Mouse (Mus musculus): ENCODE measurements around the gene Kat8. TPM values are rescaled to one million over a fixed set of nuclear protein-coding genes. Genes with fewer than 3 reads are reported as not detected.
A peak's percentile ranks its signal among the peaks of the same experiment; 100 is the strongest.

The Kat8 gene
- polyA plus RNA-seq, 1 experiment from 2014 or later = 37.8 TPM

DNA sequence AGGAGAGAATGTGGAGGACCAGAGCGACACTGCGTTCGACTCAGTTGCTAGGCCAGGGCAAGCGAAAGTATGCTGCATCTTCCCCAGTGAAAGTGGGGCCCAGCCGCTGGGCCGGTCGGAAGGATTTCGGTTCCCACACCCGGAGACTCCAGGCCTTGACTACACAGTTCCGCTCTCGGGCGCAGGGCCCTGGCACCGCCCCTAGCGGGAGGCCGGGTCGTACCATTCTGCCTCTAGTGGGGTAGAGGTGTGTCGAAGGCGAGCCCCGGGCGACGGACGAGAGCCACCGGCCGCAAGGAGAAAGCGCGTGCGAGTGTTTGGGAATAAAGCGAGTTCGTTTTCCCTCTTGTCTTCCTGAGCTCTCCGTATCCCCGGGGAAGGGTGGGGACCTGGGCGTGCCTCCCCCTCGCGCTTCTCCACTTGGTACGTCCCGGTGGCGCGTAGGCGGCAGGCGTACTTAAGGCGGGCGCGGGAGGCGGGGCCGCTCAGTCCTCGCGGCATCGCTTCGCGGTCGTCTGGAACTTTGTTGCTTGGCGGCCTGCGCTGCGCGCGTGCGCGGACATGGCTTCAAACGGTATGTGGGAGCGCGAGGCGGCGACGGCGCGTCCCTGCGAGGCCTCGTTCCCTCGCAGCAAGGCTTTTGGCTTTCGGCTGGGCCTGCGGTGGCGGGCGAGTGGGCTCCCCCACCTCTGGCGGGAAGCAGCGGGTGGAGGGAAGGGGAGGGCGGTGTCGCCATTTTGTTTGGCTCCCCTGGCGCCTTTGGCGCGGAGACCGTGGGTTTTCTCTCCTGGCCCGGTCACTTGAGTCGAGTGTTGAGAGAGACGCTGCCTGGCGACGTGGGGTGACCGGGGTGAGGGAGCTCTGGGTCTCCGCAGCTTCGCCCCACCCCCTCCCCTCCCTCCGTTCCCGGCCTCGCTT lies 54.9 kb downstream of the Kat8 start, which contains the start of gene Fus:
Gene Fus, plus strand, starts transcription at position 454 of the 918 bp plus-strand sequence.
- WGBS = under 1% methylated on average over 88 of the region's 92 CpGs
- peaks cover 22% of the 10 kb centered on the region for H3K36me3 ChIP-seq
- no peaks in the 10 kb centered on the region for H3K27me3 ChIP-seq
- peaks cover 7% of the 10 kb centered on the region; the same call in 1 of the 2 replicates for H3K4me1 ChIP-seq
- H3K9me3 ChIP-seq = no peaks in the 10 kb centered on the region
- H3K4me2 ChIP-seq = peak within 1 kb of the TSS; percentile 62
- peak within 1 kb of the TSS; percentile 97 for H3K27ac ChIP-seq
- peak; percentile 92 for ATAC-seq (ENCODE audit: insufficient number of reproducible peaks, low FRiP score, low TSS enrichment, low read depth)
- H3K4me3 ChIP-seq = peak within 1 kb of the TSS; percentile 72
- H3K9ac ChIP-seq = peak within 1 kb of the TSS; percentile 86

DNA sequence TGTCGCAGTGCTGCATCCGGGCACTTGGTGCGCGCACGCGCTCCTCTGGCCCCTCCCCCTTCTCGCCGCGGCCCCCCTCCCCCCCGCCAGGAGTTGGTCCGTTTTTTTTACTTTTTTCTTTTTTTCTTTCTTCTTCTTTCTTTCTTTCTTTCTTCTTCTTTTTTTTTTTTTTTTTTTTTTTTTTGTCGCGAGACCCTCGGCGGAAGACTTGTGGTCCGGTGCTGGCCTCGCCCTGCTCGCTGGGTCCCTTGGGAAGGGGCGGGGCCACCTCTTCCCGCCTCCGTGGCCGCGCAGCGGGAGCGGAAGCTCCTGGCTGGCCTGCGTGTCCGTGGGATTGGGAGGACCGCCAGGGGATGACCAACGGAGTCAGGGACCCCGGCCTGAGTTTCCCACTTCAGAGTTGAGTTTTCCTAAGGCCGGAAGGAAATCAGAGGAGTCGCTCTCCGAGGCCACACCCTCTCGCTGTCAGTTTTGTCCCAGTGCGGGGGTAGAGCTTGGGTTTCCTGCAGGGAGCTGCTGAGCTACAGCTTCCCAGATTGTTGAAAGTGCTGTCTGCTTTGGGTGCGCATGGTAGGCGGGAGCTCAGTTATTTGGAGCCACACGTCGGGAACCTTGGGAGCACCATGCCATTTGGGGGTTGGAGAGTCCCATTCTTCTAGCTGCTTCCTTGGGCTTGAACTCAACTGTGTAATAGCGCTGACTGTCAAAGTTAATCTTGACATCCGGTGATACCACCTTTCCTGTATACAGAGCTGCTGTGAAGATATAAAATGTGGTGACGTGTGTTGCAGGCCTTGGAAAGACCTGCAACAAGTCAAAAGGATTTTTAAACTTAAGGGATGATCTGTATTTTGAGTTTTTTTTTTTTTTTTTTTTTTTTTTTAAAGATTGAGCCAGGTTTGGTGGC lies 55.9 kb downstream of the Kat8 start:
- WGBS = under 1% methylated on average over 40 of the region's 42 CpGs
- H3K27ac ChIP-seq = peak overlapping the region; percentile 97
- H3K4me1 ChIP-seq = peaks cover 7% of the 10 kb centered on the region
- H3K9ac ChIP-seq = peak overlapping the region; percentile 86
- H3K36me3 ChIP-seq = peaks cover 30% of the 10 kb centered on the region
- no peaks in the 10 kb centered on the region for H3K27me3 ChIP-seq
- H3K4me3 ChIP-seq = peak overlapping the region; percentile 72
- H3K9me3 ChIP-seq = no peaks in the 10 kb centered on the region
- 0 out of 2 replicates have a peak, but pooled peaks have one; percentile 44 for ATAC-seq (ENCODE audit: insufficient number of reproducible peaks, low FRiP score, low TSS enrichment, low read depth)
- H3K4me2 ChIP-seq = peak overlapping the region; percentile 62

DNA sequence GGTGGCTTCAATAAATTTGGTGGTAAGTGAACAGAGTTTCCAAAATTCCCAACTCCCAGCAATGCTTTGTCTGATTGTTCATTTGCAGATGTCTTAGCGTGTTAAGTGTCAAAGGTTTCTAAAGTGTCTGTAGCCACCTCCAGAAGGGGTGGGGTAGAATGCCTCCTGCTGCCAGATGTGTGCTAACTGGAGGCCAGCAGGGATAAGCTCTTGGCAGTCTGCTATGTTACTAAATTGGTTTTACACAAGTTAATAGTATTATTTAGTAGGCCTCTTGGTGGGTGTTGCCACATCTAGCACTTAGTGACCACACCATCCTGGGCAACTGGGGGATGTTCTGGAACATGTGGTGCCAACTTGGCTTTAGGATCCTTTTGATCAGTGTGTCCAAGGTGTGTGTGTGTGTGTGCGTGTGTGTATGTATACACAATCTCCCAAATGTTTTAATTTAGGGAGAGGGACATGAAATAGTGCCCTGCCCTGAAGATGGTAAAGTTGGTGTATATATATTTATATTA lies 62.2 kb downstream of the Kat8 start:
- Histone ChIP-seq H3K4me2 (no peak overlapping the region), H3K4me1 (peaks cover 2% of the 10 kb centered on the region), H3K27ac (no peak overlapping the region), H3K9me3 (no peaks in the 10 kb centered on the region), H3K27me3 (no peaks in the 10 kb centered on the region), H3K9ac (no peak overlapping the region), H3K4me3 (no peak overlapping the region), H3K36me3 (peaks cover 86% of the 10 kb centered on the region)
- ATAC-seq (ENCODE audit: insufficient number of reproducible peaks, low FRiP score, low TSS enrichment, low read depth) = no peak
- WGBS = 79% methylated on average over 2 of the region's 2 CpGs

Other genes starting within 250 kb of the Kat8 start
- 81.1 and 90.5 TPM in 2 replicates for gene Bcl7c, start 203.6 kb upstream of the Kat8 start, polyA plus RNA-seq (2015; fragmentation: Nextera tagmentation; extraction: Ambion mirVana)
- 25.3 and 28.7 TPM in 2 replicates for gene Ctf1, start 199.8 kb upstream of the Kat8 start, polyA plus RNA-seq (2015; fragmentation: Nextera tagmentation; extraction: Ambion mirVana)
- 0.19 and 0.44 TPM in 2 replicates for gene Ctf2, start 180.3 kb upstream of the Kat8 start, polyA plus RNA-seq (2015; fragmentation: Nextera tagmentation; extraction: Ambion mirVana)
- 4.3 and 4.4 TPM in 2 replicates for gene Fbxl19, start 168.0 kb upstream of the Kat8 start, polyA plus RNA-seq (2015; fragmentation: Nextera tagmentation; extraction: Ambion mirVana)
- gene Orai3, start 142.7 kb upstream of the Kat8 start, polyA plus RNA-seq (2015; fragmentation: Nextera tagmentation; extraction: Ambion mirVana) = 23.6 and 26.5 TPM in 2 replicates
- 18.6 and 21.7 TPM in 2 replicates for gene Setd1a, start 135.8 kb upstream of the Kat8 start, polyA plus RNA-seq (2015; fragmentation: Nextera tagmentation; extraction: Ambion mirVana)
- gene Gm49388, start 126.9 kb upstream of the Kat8 start, polyA plus RNA-seq (2015; fragmentation: Nextera tagmentation; extraction: Ambion mirVana) = not detected in 2 replicates
- 18.7 and 23.8 TPM in 2 replicates for gene Hsd3b7, start 111.9 kb upstream of the Kat8 start, polyA plus RNA-seq (2015; fragmentation: Nextera tagmentation; extraction: Ambion mirVana)
- gene Stx4a, start 88.2 kb upstream of the Kat8 start, polyA plus RNA-seq (2015; fragmentation: Nextera tagmentation; extraction: Ambion mirVana) = 72.5 and 79.5 TPM in 2 replicates
- 3.6 and 3.8 TPM in 2 replicates for gene Stx1b, start 88.0 kb upstream of the Kat8 start, polyA plus RNA-seq (2015; fragmentation: Nextera tagmentation; extraction: Ambion mirVana)
- gene Zfp646, start 36.3 kb upstream of the Kat8 start, polyA plus RNA-seq (2015; fragmentation: Nextera tagmentation; extraction: Ambion mirVana) = 9.1 and 10.0 TPM in 2 replicates
- gene Zfp668, start 35.7 kb upstream of the Kat8 start, polyA plus RNA-seq (2015; fragmentation: Nextera tagmentation; extraction: Ambion mirVana) = 16.4 TPM in 2 replicates
- gene Prss53, start 21.5 kb upstream of the Kat8 start, polyA plus RNA-seq (2015; fragmentation: Nextera tagmentation; extraction: Ambion mirVana) = 2.2 and 2.4 TPM in 2 replicates
- not detected in 2 replicates for gene Gm21974, start 17.1 kb upstream of the Kat8 start, polyA plus RNA-seq (2015; fragmentation: Nextera tagmentation; extraction: Ambion mirVana)
- 269 and 272 TPM in 2 replicates for gene Vkorc1, start 16.9 kb upstream of the Kat8 start, polyA plus RNA-seq (2015; fragmentation: Nextera tagmentation; extraction: Ambion mirVana)
- 98.3 and 117 TPM in 2 replicates for gene Bckdk, start 8.4 kb upstream of the Kat8 start, polyA plus RNA-seq (2015; fragmentation: Nextera tagmentation; extraction: Ambion mirVana)
- gene Prss8, start 17.6 kb downstream of the Kat8 start, polyA plus RNA-seq (2015; fragmentation: Nextera tagmentation; extraction: Ambion mirVana) = 11.5 and 14.2 TPM in 2 replicates
- 11.6 and 12.9 TPM in 2 replicates for gene Prss36, start 34.2 kb downstream of the Kat8 start, polyA plus RNA-seq (2015; fragmentation: Nextera tagmentation; extraction: Ambion mirVana)
- gene Fus, start 54.9 kb downstream of the Kat8 start, polyA plus RNA-seq (2015; fragmentation: Nextera tagmentation; extraction: Ambion mirVana) = 339 and 390 TPM in 2 replicates
- 150 and 154 TPM in 2 replicates for gene Pycard, start 81.4 kb downstream of the Kat8 start, polyA plus RNA-seq (2015; fragmentation: Nextera tagmentation; extraction: Ambion mirVana)
- gene Trim72, start 91.4 kb downstream of the Kat8 start, polyA plus RNA-seq (2015; fragmentation: Nextera tagmentation; extraction: Ambion mirVana) = 3.1 and 8.4 TPM in 2 replicates
- 2.1 and 2.3 TPM in 2 replicates for gene Itgam, start 150.1 kb downstream of the Kat8 start, polyA plus RNA-seq (2015; fragmentation: Nextera tagmentation; extraction: Ambion mirVana)
- not detected in 2 replicates for gene Gm49368, start 150.2 kb downstream of the Kat8 start, polyA plus RNA-seq (2015; fragmentation: Nextera tagmentation; extraction: Ambion mirVana)
- 0.10 TPM in 2 replicates for gene Itgax, start 217.0 kb downstream of the Kat8 start, polyA plus RNA-seq (2015; fragmentation: Nextera tagmentation; extraction: Ambion mirVana)
- not detected in 2 replicates for gene Itgad, start 241.9 kb downstream of the Kat8 start, polyA plus RNA-seq (2015; fragmentation: Nextera tagmentation; extraction: Ambion mirVana)

Data from limb, embryonic 15.5 days (tissue).